Mouse (Mus musculus): ENCODE measurements at regions not wholly inside any gene's neighbourhood (a gene's known extent, or its start where the extent isn't known, plus 50 kb on each side); places are given as distances from the start of the nearest gene placed in this dataset.

DNA sequence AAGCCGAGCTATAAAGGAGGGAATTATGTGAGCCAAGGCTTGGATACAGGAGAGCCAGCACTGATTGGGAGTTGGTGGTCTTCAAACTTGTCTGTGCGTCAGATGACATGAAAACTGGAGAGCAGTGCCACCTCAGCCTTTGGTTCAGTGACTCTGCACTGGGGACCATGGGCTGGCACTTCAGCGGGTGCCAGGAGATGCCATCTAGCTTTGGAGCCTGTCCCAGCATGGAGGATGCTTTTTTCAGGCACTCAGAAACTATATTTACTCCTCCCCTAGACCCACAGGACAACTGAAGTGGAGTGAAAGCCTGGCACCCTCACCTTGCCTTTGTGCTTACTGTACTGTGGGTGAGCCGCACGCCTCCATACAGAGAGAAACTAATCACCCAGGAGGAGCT lies 142.5 kb upstream of the Zmiz1 start:
- 95% methylated on average over 5 of the region's 5 CpGs for WGBS

DNA sequence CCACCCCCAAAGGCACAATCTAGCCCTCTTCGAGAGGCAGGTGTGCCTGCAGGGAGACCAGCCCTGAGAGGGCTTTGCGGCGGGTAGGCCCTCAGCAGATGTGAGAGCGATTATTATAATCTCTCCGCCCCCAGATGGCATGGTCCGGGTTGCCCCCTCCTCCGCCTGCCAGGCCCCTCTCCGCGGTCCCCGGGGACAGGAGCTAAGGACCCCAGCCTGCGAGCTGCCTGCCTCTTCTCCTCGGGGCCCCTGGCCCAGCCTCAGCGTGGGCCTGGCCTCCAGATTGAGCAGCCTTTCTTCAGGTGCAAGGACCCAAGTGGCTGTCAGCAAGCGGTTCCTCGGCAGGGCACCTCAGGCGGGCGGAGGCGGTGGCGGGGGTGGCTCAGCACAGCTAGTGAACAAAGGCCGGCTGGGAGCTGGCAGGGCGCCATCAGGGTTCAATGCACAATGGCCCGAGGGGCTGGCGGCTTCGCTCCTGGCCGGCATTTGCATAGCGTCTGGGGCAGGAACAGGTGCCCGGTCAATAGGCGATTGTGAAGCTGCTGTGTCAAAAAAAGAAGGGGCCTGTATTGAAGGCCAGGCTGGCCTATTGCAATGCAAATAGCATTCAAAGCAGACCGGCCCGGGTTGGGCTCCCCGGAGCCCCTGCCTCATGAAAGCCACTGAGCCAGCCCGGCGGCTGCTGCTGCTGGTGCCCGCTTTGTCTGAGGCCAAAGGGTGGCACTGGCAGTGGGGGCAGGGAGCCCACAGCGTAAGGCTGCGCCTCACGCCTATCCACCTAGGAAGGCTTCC lies 141.1 kb upstream of the Zmiz1 start:
- H3K36me3 ChIP-seq (ENCODE audit: control insufficient read depth, insufficient read depth, low read length) = no peaks in the 10 kb centered on the region
- H3K9me3 ChIP-seq (ENCODE audit: control insufficient read depth, low read length) = no peaks in the 10 kb centered on the region
- 20% methylated on average over 37 of the region's 37 CpGs for WGBS
- peaks cover 12% of the 10 kb centered on the region for H3K4me1 ChIP-seq (ENCODE audit: control insufficient read depth, insufficient read depth, low read length)
- H3K4me3 ChIP-seq (ENCODE audit: low read length) = 0 out of 2 replicates have a peak overlapping the region, but pooled peaks have one; percentile 2
- peak overlapping the region; percentile 57 for H3K9ac ChIP-seq (ENCODE audit: low read depth, low read length)
- ATAC-seq = peak; percentile 86
- peak overlapping the region; percentile 47 for H3K4me2 ChIP-seq (ENCODE audit: low read depth, low read length)
- 0 out of 2 replicates have a peak overlapping the region, but pooled peaks have one; percentile 29 for H3K27ac ChIP-seq (ENCODE audit: low read length)
- H3K27me3 ChIP-seq (replicated peaks; ENCODE audit: control insufficient read depth, insufficient read depth, low read length) = no peaks in the 10 kb centered on the region

More for the DNA sequence above, 142.5 kb upstream of the Zmiz1 start:
- Histone ChIP-seq H3K27ac (ENCODE audit: low read length) (no peak overlapping the region), H3K4me1 (ENCODE audit: control insufficient read depth, insufficient read depth, low read length) (peaks cover 17% of the 10 kb centered on the region), H3K9ac (ENCODE audit: low read depth, low read length) (no peak overlapping the region), H3K4me2 (ENCODE audit: low read depth, low read length) (no peak overlapping the region), H3K9me3 (ENCODE audit: control insufficient read depth, low read length) (no peaks in the 10 kb centered on the region), H3K27me3 (replicated peaks; ENCODE audit: control insufficient read depth, insufficient read depth, low read length) (no peaks in the 10 kb centered on the region), H3K4me3 (ENCODE audit: low read length) (no peak overlapping the region), H3K36me3 (ENCODE audit: control insufficient read depth, insufficient read depth, low read length) (no peaks in the 10 kb centered on the region)
- no peak for ATAC-seq

DNA sequence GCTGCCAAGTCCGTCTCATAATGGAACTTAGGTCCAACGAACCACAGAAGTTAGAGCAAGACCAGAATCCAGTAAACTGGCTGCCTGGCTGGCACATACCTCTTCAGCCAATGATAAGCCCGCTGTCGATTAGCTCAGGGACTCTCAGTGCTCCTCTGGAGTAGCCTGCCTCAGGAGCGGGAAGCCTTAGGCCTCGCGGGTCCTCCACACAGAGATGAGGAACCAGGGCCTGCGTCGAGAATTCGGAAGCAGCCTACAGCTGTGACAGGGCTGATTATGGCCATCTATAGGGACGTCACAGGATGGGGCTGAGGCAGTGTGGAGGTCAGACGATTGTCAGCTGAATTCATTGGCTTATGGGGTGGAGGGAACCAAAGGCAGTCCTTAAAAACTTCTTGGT lies 140.1 kb upstream of the Zmiz1 start:
- Histone ChIP-seq H3K9me3 (ENCODE audit: control insufficient read depth, low read length) (no peaks in the 10 kb centered on the region), H3K4me1 (ENCODE audit: control insufficient read depth, insufficient read depth, low read length) (peaks cover 12% of the 10 kb centered on the region), H3K36me3 (ENCODE audit: control insufficient read depth, insufficient read depth, low read length) (no peaks in the 10 kb centered on the region), H3K27me3 (replicated peaks; ENCODE audit: control insufficient read depth, insufficient read depth, low read length) (no peaks in the 10 kb centered on the region), H3K4me2 (ENCODE audit: low read depth, low read length) (no peak overlapping the region), H3K27ac (ENCODE audit: low read length) (no peak overlapping the region), H3K9ac (ENCODE audit: low read depth, low read length) (no peak overlapping the region), H3K4me3 (ENCODE audit: low read length) (no peak overlapping the region)
- 73% methylated on average over 12 of the region's 12 CpGs for WGBS
- ATAC-seq = no peak

- Histone ChIP-seq H3K4me2 (ENCODE audit: low read depth, low read length) (no peak overlapping the region), H3K4me1 (ENCODE audit: control insufficient read depth, insufficient read depth, low read length) (peaks cover 12% of the 10 kb centered on the region), H3K36me3 (ENCODE audit: control insufficient read depth, insufficient read depth, low read length) (no peaks in the 10 kb centered on the region), H3K4me3 (ENCODE audit: low read length) (no peak overlapping the region), H3K9ac (ENCODE audit: low read depth, low read length) (no peak overlapping the region), H3K27ac (ENCODE audit: low read length) (no peak overlapping the region), H3K27me3 (replicated peaks; ENCODE audit: control insufficient read depth, insufficient read depth, low read length) (no peaks in the 10 kb centered on the region), H3K9me3 (ENCODE audit: control insufficient read depth, low read length) (no peaks in the 10 kb centered on the region)
- WGBS = 65% methylated on average over 4 of the region's 4 CpGs
- ATAC-seq = no peak
These were observed 138.8 kb upstream of the Zmiz1 start for GRCm38 (mm10) chr14:25320141-25320540.

DNA sequence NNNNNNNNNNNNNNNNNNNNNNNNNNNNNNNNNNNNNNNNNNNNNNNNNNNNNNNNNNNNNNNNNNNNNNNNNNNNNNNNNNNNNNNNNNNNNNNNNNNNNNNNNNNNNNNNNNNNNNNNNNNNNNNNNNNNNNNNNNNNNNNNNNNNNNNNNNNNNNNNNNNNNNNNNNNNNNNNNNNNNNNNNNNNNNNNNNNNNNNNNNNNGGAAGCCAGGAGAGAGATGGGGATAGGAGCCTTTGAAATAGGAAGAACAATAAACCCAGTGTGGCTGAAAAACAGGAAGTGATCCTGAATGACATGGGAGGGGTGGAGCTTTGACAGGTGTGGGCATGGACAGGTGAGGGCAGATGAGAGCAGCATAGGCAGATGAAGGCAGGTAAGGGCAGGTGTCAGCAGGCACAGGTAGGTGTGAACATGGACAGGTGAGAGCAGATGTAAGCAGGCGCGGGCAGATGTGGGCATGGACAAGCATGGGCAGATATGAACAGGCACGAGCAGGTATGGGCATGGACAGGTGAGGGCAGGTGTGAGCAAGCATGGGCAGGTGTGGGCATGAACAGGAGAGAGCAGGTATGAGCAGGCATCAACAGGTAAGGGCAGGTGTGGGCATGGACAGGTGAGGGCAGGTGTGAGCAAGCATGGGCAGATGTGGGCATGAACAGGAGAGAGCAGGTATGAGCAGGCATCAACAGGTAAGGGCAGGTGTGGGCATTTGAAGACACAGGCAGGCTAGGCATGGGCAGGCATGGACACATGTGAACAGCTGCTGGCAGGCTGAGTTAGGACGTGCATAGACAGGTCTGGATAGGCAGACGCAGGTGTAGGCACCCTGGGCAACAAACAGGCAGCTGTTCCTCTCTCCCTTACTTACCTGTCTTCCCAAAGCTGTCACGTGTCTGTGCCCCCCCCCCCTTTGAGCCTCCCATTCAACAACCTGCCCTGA lies 135.2 kb upstream of the Zmiz1 start:
- no peaks in the 10 kb centered on the region for H3K9me3 ChIP-seq (ENCODE audit: control insufficient read depth, low read length)
- peak; percentile 34; the same call in 1 of the 2 replicates for ATAC-seq
- H3K27me3 ChIP-seq (replicated peaks; ENCODE audit: control insufficient read depth, insufficient read depth, low read length) = no peaks in the 10 kb centered on the region
- H3K9ac ChIP-seq (ENCODE audit: low read depth, low read length) = 0 out of 2 replicates have a peak overlapping the region, but pooled peaks have one; percentile 9
- no peak overlapping the region for H3K4me2 ChIP-seq (ENCODE audit: low read depth, low read length)
- no peaks in the 10 kb centered on the region for H3K36me3 ChIP-seq (ENCODE audit: control insufficient read depth, insufficient read depth, low read length)
- peaks cover 3% of the 10 kb centered on the region; the same call in 1 of the 2 replicates for H3K4me1 ChIP-seq (ENCODE audit: control insufficient read depth, insufficient read depth, low read length)
- 82% methylated on average over 6 of the region's 6 CpGs for WGBS
- no peak overlapping the region for H3K4me3 ChIP-seq (ENCODE audit: low read length)
- H3K27ac ChIP-seq (ENCODE audit: low read length) = no peak overlapping the region

DNA sequence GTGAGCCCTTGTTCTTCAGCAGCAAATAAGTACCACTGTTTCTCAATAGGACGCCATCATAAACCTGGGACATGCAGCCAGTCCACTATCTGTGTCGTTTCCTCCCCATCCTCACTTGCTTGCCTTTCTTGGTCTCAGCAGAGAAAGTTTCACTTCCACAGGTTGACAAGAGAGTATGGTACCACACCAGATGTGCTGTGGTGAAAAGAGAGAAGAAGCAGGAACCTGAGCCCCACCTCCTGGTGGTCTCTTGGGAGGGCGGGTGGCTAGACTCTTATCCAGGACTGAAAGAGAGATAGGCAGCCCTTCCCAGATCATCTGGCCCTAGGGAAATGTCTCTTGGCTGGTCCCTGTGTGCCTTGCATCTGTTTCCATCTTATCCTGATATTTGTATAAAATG lies 133.1 kb upstream of the Zmiz1 start:
- Histone ChIP-seq H3K36me3 (ENCODE audit: control insufficient read depth, insufficient read depth, low read length) (no peaks in the 10 kb centered on the region), H3K27me3 (replicated peaks; ENCODE audit: control insufficient read depth, insufficient read depth, low read length) (no peaks in the 10 kb centered on the region), H3K9ac (ENCODE audit: low read depth, low read length) (no peak overlapping the region), H3K4me2 (ENCODE audit: low read depth, low read length) (no peak overlapping the region), H3K4me3 (ENCODE audit: low read length) (no peak overlapping the region), H3K4me1 (ENCODE audit: control insufficient read depth, insufficient read depth, low read length) (peaks cover 3% of the 10 kb centered on the region; the same call in 1 of the 2 replicates), H3K9me3 (ENCODE audit: control insufficient read depth, low read length) (no peaks in the 10 kb centered on the region), H3K27ac (ENCODE audit: low read length) (no peak overlapping the region)
- 87% methylated on average over 3 of the region's 3 CpGs for WGBS
- ATAC-seq = no peak

- Histone ChIP-seq H3K36me3 (ENCODE audit: control insufficient read depth, insufficient read depth, low read length) (no peaks in the 10 kb centered on the region), H3K4me1 (ENCODE audit: control insufficient read depth, insufficient read depth, low read length) (no peaks in the 10 kb centered on the region), H3K9me3 (ENCODE audit: control insufficient read depth, low read length) (no peaks in the 10 kb centered on the region), H3K4me3 (ENCODE audit: low read length) (no peak overlapping the region), H3K9ac (ENCODE audit: low read depth, low read length) (no peak overlapping the region), H3K27ac (ENCODE audit: low read length) (no peak overlapping the region), H3K4me2 (ENCODE audit: low read depth, low read length) (no peak overlapping the region), H3K27me3 (replicated peaks; ENCODE audit: control insufficient read depth, insufficient read depth, low read length) (no peaks in the 10 kb centered on the region)
- 65% methylated on average over 5 of the region's 5 CpGs for WGBS
- ATAC-seq = no peak
These were observed 130.8 kb upstream of the Zmiz1 start for GRCm38 (mm10) chr14:25328230-25328629.

GRCm38 (mm10) chr14:25334186-25334585 lies 124.8 kb upstream of the Zmiz1 start:
- Histone ChIP-seq H3K4me1 (ENCODE audit: control insufficient read depth, insufficient read depth, low read length) (peaks cover 12% of the 10 kb centered on the region), H3K36me3 (ENCODE audit: control insufficient read depth, insufficient read depth, low read length) (no peaks in the 10 kb centered on the region), H3K4me2 (ENCODE audit: low read depth, low read length) (no peak overlapping the region), H3K27me3 (replicated peaks; ENCODE audit: control insufficient read depth, insufficient read depth, low read length) (no peaks in the 10 kb centered on the region), H3K4me3 (ENCODE audit: low read length) (no peak overlapping the region), H3K9ac (ENCODE audit: low read depth, low read length) (no peak overlapping the region), H3K9me3 (ENCODE audit: control insufficient read depth, low read length) (no peaks in the 10 kb centered on the region), H3K27ac (ENCODE audit: low read length) (no peak overlapping the region)
- 89% methylated on average over 2 of the region's 2 CpGs for WGBS
- no peak for ATAC-seq

GRCm38 (mm10) chr14:25336875-25337274 lies 122.1 kb upstream of the Zmiz1 start:
- Histone ChIP-seq H3K9me3 (ENCODE audit: control insufficient read depth, low read length) (no peaks in the 10 kb centered on the region), H3K9ac (ENCODE audit: low read depth, low read length) (no peak overlapping the region), H3K4me1 (ENCODE audit: control insufficient read depth, insufficient read depth, low read length) (peaks cover 17% of the 10 kb centered on the region), H3K4me3 (ENCODE audit: low read length) (no peak overlapping the region), H3K36me3 (ENCODE audit: control insufficient read depth, insufficient read depth, low read length) (no peaks in the 10 kb centered on the region), H3K27me3 (replicated peaks; ENCODE audit: control insufficient read depth, insufficient read depth, low read length) (no peaks in the 10 kb centered on the region), H3K4me2 (ENCODE audit: low read depth, low read length) (no peak overlapping the region), H3K27ac (ENCODE audit: low read length) (no peak overlapping the region)
- no peak for ATAC-seq
- 85% methylated on average over 1 of the region's 1 CpGs for WGBS

All from intestine, embryonic 16.5 days (tissue).